Mouse (Mus musculus) adrenal gland, adult 18-20 months (tissue): ENCODE measurements at regions not wholly inside any gene's neighbourhood (a gene's known extent, or its start where the extent isn't known, plus 50 kb on each side); places are given as distances from the start of the nearest gene placed in this dataset.

ENCODE experiments used
- DNase-seq, 2 experiments: peaks; one replicate each; pipeline ENCODE4 v3.0.0; 2021 to 2022; ENCODE audit warnings: low spot score in 2 of 2

DNA sequence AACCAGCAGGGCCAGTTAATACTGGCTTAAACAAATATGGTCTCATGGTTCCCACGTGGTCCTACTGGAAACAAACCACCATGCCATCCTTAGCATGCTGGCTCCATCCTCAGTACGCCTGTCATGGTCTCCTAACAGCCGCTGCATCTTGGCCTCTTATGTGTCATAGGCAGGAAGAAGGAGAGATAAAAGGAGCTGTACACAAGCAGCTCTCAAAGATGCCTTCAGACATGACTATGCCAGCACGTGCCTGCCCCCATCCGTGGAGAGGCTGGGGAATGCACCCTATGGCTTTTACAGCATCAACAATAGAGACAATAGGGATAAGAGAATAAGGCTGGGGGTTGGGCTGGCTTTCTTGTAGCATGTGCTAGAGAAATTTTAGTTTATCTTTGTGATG, 171.0 kb upstream of the Stt3b start:
- DNase-seq, result no peak

DNA sequence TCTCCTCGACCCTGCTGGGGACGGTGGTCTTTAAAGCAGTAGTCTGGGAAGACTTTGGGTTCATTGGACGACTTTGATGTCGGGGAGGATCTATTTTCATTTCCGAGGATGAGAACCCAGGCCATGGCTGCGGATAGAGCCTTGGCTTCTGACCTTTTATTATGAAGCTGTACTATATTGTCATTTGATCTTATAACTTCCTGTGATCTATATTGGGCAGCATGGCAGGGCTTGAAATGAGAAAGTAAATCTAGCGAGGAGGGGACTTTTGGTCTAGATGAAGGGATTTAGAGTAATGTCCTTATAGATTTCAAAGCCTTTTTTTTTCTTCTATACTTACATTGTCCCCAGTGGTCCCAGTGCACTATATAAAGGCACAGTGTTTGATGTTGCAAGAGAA, 172.8 kb upstream of the Stt3b start:
- no peak for DNase-seq

DNA sequence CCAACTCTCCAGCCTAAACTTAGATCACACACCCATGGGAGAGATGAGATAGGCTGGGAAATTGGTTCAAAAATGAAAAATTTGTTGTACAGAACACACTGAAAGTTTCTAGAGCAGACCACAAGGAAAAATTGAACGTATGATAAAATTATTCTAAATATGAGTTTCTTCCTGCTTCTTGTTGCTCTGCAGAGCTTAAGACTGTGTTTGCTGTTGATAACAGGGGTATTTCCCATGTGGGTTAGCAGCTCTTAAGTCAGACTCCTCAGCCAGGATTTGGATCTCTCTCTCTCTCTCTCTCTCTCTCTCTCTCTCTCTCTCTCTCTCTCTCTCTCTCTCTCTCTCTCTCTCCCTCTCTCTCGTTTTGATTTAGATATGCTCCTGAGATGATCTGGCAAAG, 173.5 kb upstream of the Stt3b start:
- DNase-seq, result no peak

DNA sequence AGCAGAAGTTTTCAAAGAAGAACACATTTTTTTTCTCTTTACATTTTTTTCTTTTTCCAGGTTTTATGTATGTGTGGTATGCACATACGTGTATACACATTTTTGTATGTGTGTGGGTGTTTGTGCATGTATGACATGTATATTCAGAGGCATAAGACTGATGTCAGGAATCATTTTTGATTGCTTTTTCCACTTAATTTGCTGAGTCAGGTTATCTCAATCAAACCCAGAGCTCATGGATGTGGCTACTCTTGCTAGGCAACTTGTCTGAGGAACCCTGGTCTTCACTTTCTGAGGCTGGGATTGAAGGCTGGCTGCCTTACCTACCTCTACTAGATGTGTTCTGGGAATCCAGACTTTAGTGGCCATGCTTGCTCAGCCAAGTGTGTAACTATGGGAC, 174.2 kb upstream of the Stt3b start:
- DNase-seq, result no peak

DNA sequence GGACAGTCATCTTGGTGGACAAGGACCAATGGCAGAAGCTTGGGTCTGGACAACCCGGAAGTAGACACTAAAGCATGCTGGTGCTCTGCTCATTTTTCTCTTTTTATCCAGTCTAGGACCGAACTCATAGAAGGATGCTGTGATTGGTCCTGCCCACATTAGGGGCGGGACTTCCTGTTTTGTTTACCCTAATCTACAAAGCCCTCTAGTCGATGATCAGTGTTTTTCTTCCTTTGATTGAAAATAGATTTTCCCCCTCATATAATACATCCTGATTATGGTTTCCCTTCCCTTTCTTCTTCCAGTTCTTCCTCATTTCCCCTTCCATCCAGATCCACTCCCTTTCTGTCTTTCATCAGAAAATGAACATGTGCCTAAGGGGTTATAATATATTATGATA, 175.0 kb upstream of the Stt3b start:
- no peak for DNase-seq

DNA sequence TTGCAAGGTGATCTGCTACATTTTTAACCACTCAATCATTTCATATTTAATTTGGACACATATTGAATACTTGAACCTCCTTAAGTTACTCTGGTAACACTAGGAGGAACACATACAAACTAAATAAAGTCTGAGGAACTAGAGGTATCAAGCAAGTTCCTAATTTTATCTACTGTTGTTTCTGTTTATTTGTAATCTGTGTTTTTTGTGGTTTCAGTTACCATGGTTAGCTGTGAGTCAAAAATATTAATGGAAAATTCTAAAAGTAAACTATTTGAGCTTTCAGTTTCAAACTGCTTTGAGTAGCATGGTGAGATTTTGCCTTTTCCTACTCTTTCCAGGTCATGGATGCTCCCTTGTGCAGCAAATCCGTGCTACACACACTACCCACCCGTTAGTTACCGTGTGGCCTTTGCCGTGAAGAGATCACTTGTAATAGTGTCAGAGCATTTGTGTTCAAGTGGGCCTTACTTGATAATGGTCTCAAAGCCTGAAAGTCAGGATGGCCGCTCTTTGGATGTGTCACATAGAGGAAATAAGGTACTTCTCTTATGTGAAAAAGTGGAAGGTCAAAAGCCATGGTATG, 177.0 kb upstream of the Stt3b start:
- DNase-seq, result no peak

DNA sequence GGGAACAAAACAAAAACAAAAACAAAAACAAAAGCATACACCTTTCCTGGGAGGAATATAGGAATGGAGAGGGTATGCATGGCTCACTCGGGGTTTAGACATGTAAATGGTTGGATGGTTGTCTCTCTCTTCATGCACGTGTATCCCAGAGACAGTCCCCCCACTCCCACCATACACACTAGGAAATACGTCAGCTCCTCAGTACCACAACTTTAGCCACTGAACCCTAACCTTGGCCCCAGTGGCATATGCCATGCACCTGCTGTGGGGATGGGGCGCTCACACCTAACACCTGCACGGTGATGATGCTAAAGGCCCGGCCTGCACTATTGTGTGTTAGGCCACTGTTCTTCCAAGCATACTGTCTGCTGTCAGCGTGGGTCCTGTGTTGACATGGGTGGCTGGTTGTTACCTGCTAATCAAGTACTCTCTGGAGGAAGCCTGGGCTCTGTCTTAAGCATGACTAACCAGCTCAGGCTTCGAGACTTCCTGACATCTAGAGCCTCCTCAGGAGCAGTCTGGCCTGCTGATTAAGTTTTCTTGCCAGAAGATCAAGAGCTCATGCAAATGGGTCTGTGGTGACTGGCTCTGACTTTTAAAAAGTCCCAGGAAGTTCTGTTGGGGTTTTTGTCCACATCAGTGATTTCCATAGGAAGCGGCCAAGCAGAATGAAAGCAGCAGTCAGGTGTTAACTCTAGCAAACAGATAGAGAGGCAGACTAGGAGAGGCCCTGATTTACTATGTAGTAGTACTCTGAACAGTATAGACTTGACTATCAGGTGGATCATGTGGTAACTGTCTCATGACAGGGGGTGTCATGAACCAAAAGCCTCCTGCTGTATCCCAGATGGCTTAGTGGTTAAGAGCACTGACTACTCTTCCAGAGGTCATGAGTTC, 178.9 kb upstream of the Stt3b start:
- DNase-seq, result no peak

DNA sequence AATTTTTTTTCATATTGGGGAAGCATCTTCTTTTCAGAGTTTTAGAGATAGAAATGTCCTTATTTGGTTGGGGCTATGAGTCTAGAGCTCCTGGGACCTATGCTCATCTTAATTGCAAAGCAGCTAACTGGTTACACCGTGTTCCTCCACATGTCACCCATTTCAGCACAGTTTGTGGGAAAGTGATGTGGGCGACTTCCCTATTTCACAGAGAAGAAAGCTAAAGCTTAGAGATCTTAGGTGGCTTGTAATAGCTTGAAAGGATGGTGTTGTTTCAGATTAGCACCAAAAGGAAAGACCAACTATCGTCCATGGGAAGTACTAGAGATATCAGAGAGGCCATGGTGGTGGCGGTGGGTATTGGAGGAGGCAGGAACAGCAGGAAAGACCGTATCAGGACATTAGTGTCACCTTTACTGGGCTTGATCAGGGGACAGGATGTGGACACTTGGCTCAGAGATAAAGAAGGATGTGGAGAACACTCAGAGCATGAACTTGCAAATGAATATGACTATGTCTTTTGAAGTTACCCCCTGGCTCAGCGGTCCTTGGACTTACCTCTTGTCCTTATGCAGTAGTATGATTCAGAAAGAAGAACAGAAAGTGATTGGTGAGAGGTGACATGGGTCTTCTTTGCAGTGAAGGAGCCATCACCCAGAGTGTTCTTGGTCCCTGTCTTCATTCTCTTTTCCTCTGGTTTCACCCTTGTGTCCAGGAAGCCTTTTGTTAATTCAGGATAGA, 182.4 kb upstream of the Stt3b start:
- no peak for DNase-seq

DNA sequence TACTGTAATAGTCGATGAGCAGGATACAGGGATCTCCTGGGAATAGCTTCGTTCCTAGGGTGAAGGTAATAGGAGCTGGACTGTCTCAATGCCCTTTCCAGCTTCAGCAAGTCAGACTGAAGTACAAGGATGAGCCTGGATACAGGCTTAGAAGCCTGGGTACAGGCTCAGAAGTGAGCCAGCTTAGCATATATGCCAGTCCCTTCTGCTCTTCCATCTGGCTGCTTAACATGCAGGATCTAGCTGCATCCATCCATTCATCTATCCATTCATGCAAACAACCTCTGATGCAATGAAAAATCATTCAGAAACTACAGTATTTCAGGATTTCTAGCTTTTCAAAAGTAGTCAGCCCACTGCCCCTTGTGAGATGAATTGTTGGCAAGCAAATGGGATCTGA, 183.5 kb upstream of the Stt3b start:
- no peak for DNase-seq

DNA sequence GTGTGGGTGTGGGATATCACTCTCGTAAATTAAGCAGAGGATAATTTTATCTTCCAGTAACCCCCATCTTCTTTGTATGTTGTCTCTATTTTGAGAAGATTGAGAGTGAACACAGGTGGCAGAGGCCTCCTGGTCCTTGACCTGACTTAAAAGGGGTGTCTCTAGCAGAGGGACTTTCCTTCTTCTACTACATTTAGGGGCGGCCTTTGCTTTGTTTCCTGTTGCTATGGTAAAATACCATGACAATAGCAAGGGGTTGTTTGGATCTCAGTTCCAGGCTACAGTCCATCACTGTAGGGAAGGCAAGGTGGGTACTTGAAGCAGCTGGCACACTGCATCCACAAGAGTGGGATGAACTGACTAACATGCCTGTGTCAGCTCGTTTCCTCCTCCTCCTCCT, 189.3 kb upstream of the Stt3b start:
- DNase-seq, result no peak

DNA sequence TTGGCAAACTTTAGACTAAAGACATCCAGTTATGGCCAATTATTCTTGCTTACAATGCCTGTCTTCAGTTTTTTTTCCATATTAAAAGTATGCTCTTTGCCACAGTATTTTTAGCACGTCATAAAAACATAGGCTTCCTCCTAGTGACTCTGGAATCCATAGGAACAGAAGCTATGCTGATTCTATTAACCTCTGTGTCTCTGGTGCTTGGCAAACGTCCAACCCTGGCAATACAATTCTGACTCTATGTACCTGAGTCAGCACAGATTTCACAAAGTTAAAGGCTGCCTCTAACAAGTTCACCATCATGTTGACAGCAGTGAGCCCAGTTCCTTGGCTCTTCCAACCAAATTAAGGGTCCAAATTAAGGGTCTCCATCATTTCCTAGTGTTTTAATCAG, 194.6 kb upstream of the Stt3b start:
- DNase-seq, result no peak

DNA sequence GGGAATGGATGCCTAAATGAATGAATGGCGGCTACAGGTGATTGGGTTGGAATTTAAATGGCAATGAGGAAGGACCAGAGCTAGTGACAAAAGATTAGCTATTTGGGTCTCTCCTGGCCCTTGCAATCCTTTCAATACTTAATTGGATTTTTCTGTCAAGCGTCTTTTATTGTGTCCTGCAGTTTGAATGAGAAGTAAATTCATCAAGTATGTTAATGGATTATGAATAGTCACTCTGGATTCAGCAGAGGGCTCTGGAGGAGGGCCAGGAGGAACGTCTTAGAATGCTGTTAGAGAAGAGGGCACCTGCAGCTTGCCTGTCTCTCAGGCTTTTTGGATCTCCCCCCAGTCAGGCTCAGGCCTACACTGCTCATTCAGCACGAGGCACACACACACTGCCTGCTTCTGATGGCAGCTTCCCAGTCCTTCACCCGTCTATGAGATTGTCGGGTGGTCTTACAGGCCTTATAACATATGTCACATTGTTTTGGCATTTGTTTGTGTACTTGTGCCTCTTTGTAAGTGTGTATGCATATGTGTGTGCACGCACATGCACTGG, 197.0 kb upstream of the Stt3b start:
- no peak for DNase-seq

DNA sequence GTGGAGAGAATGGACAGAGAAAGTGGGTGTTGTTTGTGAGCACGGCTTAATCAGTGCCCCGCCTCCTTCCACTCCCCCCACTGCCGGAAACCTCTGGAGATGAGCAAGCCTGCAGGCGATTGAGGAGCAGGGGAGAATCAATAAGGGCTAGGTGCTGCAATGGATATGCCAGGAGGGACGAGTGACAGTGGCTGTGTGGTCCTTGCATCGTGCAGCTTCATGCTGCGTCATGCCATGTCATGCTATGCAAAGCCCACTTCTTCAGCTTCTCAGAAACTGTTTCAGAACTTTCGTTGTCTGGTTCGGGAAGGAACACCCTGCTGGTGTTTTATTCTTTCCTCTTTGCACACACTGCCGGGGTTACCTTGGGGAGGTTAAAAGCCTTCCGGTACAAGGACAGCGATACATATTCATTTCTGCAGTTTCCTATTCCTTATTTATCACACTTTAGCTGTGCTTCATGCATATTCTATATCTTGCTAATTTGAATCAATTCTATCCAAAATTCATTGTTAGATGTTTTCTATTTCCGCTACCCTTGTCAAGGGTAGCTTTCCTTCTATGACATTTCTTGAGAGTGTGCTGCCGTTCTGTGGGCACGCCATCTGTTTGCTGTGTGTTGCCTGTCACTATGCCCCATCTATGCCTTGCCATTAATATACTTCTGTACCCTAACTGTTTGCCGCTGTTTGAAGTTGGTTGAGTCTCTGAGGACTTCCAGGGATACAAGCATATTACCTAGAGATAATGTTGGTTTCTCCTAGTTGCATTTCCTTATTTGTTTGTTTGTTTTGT, 202.8 kb upstream of the Stt3b start:
- DNase-seq, result no peak

DNA sequence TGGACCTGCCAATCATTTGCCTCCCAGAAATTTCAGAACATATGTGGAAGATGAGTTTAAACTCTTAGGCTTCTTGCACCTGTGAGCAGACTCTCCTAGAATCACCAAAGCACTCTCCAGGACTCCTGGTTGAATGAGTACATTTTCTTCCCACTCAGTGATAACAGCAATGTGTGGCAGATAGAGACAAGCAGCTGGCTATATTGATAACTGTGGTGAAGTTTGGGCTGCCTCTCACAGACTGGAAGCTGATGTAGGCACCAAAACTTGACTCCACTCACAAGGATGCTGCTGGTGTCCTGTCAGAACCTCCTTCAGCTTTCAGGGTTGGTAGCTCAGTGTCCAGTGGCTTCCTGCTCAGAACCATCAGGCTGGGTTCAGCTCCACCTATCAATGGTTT, 207.7 kb upstream of the Stt3b start:
- DNase-seq, result no peak

DNA sequence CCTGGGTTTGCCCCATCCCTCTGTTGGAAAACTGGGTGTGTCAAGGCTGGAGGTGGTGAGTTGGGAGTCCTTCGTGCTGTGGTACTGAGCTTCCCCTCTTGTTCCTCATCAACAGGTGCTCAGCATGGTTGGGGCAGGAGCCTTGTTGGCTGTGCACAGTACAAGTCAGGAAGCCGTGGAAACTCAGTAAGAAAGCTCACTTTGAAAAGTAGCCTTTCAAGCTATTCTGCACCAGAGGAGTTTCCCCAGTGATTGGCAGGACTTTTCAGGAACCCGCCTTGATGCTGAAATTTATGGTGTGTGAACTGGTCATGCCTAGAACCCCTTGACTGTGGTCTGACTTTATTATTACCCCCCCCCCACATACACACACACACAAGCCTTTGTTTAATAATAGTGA, 213.9 kb upstream of the Stt3b start:
- no peak for DNase-seq

DNA sequence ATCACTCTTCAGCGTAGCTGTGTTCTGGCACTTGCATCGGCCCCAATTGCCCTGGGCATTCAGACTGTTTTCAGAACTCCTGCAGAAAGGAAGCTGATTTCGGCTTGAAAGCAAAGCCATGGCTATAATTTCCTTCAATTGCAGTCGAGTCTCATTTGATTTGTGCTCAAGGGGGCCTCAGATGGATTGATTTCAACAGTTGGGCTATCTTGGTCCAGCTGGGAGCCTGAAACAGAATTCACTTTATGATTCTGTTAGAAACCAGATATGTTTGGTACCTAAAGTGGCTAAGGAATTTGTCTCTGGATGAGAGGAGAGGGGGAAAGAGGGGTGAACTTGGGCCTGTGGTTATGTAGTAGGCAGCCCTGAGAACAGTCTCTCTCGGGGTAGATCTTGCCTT, 214.4 kb upstream of the Stt3b start:
- no peak for DNase-seq

DNA sequence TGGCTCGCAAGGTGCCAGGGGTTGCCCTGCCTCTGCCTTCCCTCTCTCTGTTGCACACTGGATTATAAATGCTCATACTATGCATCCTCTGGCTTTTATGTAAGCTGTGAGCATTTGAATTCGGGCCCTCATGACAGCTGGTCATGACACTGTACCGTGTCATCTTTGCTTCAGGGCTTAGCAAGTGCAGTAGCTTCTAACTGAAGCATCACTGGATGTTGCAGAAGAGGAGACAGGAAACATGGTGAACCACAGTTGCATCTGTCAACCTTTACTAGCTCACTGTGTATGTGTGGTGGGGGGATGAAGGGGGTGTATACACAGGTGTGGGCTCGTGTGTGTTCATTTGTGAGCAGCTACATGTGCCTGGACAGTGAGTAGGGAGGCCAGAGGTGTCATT, 216.1 kb upstream of the Stt3b start:
- DNase-seq, result no peak

DNA sequence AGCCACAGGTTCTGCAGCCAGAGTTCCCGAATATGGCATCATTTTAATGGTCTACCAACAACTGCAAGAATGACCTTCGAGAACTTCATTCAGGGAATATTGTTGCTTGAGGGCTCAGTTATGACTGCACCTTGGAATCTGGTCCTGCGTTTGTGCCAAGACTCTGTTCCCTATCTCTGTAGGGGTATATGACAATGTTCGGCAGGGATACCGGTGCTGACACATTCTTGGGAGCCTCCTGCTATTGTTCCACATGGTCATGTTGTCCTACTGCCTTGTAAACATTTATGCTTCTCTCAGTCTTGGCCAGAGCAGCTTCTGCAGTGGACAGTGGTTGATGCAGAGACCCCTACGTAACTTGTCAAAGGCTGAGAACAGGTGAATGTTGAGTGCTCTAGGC, 216.8 kb upstream of the Stt3b start:
- no peak for DNase-seq

DNA sequence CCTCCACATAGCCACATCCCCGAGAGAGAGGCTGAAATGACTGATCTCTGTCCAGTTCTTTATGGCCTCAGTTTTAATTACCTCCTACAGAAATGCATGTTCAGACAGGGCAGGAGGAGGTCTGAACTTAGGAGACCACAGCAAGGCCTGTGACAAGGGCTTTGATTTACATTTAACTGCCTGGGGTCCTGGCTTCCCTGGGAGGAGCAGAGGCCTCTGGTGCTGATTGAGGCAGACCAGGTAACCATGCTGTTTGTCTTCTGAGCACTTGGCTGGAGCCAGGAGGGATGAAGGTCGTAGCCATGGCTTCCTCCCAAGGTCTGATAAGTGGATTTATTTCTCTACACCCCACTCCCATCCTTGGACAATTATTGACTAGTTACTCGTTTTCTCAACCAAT, 224.0 kb upstream of the Stt3b start:
- no peak for DNase-seq

DNA sequence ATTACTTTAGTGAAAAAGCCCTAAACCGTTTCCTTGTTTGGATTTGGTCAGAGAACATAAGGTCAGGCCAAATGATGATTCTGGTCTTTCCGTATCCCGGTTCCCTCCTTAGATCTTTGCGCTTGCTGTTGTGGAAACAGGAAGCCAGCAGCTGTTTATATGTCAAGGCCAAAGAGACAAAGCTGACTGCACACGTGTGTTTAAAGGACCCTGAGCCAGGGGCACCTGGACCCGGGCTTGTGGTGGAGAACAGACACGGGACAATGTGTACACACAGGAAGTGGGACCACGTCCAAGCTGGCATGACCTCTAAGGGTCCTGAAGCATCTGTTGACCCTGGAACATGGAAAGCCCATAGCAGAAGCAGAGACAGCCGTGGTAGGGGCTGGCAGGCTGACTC, 233.4 kb upstream of the Stt3b start:
- DNase-seq, result peak; percentile 23 to 33

DNA sequence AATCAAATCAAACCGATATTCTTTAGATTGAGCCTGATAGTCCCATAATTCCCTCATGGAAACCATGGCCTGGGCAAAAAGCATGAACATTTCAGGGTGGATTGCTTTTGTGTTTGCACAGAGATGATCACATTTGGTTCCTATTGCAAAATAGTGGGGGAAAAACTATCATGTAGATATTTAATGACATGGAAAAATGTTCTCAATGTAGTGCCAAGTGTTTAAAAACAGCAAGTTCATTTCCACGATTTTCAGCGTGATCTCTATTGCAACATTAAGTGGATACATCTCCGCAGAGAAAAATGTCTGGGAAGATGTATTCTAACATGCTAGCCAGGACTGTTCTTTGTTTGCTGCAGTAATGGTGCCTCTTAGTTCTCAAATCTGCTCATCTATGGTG, 235.0 kb upstream of the Stt3b start:
- no peak for DNase-seq
